Mouse (Mus musculus) E14TG2a.4 (cell line): ENCODE data around the gene Cpb2.

ENCODE experiments used
- CTCF ChIP-seq: conservative IDR thresholded peaks from 2 replicates; pipeline ENCODE4 v1.5.1; 2014; ENCODE audit warnings: low read length
- NANOG ChIP-seq: IDR thresholded peaks from 2 replicates; pipeline ENCODE4 v1.6.1; 2014; ENCODE audit warnings: borderline replicate concordance, low read length, mixed read lengths

- TF ChIP-seq CTCF, result no peak
- TF ChIP-seq NANOG, result no peak
These were observed 41.6 kb downstream of the Cpb2 start for GRCm38 (mm10) chr14:75283609-75284192.
